Mouse (Mus musculus) left cerebral cortex, adult 2 months (tissue): Measurements from ENCODE around the gene Adgrb2. TPM values are rescaled to one million over a fixed set of nuclear protein-coding genes. Genes with fewer than 3 reads are reported as not detected.

Experiments used
- DNase-seq, 2 experiments: peaks; one replicate each; pipeline ENCODE4 v3.0.0; 2021 to 2022; ENCODE audit warnings: low spot score in 2 of 2, mixed read lengths in 1 of 2; ENCODE audit errors: extremely low spot score in 1 of 2
- H3K27ac ChIP-seq: fragments of 200-600 bp; 2 replicates; pipeline ENCODE4 v1.8.1; 2022
- H3K4me3 ChIP-seq: fragments of 200-600 bp; 2 replicates; pipeline ENCODE4 v1.8.1; 2022
- CTCF ChIP-seq: fragments of 200-600 bp; IDR thresholded peaks from 2 replicates; pipeline ENCODE4 v1.8.1; 2022; ENCODE audit warnings: antibody characterized with exemption, mild to moderate bottlenecking, moderate library complexity
- intact Hi-C: fragments of 180-260 bp; cut with DNase I; formaldehyde crosslinking; loops from one replicate; pipeline ENCODE4 v1.15.1; 2025
- total RNA-seq, 2 experiments: library from RNA; stranded (reverse); gene quantifications; 2 replicates each; pipeline ENCODE4 v1.2.3; 2021

Gene Adgrb2
- total RNA-seq, 2 experiments from 2014 or later = 422 to 424 TPM

- no peak for TF ChIP-seq CTCF
- peak overlapping the region; percentile 85 for H3K27ac ChIP-seq
- no peak overlapping the region for H3K4me3 ChIP-seq
- intact Hi-C loops = loop anchor here (1.0 to 2.0 kb wide), 2 partner anchors 15 to 28 kb away; partner anchors contain the start of gene Adgrb2
- peak; percentile 77 to 86 for DNase-seq
Measured at GRCm38 (mm10) chr4:130013111-130013510, 28.4 kb downstream of the Adgrb2 start.

DNA sequence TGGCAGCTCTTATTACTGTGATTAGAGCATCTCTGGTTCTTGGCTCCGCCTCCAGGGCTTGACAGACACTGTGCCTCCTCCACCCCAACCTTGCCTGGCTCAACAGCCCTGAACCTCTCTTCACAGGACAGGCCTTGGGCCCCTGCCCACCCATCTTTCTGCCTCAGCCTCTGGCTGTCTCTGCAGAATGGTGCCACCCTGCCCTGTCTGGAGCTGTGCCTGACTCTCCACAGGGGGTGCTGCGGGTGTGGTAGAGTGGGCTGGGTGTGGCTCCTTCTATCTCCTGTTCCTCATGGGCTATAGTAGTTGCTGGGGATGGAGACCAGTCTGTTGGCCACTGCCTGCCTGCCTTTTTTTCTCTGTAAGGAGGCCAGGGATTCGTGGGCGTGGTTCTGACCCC, 31.3 kb downstream of the Adgrb2 start:
- H3K4me3 ChIP-seq = no peak overlapping the region
- no peak; the same call in 1 of the 2 replicates for TF ChIP-seq CTCF
- intact Hi-C loops = no loop called here
- no peak for DNase-seq
- peak overlapping the region; percentile 41; the same call in 1 of the 2 replicates for H3K27ac ChIP-seq

- DNase-seq = no peak
- H3K27ac ChIP-seq = no peak overlapping the region
Measured at GRCm38 (mm10) chr4:130017036-130017674, 32.5 kb downstream of the Adgrb2 start.

DNA sequence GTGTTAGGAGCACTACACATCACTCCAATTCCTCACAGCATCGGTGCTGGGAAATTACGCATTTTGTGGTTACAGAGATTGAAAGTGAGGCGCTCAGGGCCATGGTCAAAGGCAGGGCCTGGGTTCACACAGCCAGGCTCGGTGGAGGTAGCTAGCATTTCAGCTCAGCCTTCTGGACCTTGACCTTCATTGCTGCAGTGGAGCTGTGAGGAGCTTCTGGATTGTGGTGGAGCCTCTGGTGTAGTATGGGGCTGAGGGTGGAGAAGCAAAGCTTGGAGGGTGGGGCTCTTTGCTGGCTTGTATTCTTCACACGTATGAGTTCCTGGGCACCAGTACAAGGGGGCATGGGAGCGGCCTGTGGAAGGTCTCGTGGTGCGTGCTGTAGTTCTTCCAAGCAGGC, 38.3 kb downstream of the Adgrb2 start:
- TF ChIP-seq CTCF = no peak
- peak overlapping the region; percentile 83 for H3K27ac ChIP-seq
- H3K4me3 ChIP-seq = no peak overlapping the region
- intact Hi-C loops = no loop called here
- DNase-seq = no peak

More at GRCm38 (mm10) chr4:130017036-130017674, 32.5 kb downstream of the Adgrb2 start:
- intact Hi-C loops = no loop called here
- no peak overlapping the region for H3K4me3 ChIP-seq
- no peak for TF ChIP-seq CTCF

DNA sequence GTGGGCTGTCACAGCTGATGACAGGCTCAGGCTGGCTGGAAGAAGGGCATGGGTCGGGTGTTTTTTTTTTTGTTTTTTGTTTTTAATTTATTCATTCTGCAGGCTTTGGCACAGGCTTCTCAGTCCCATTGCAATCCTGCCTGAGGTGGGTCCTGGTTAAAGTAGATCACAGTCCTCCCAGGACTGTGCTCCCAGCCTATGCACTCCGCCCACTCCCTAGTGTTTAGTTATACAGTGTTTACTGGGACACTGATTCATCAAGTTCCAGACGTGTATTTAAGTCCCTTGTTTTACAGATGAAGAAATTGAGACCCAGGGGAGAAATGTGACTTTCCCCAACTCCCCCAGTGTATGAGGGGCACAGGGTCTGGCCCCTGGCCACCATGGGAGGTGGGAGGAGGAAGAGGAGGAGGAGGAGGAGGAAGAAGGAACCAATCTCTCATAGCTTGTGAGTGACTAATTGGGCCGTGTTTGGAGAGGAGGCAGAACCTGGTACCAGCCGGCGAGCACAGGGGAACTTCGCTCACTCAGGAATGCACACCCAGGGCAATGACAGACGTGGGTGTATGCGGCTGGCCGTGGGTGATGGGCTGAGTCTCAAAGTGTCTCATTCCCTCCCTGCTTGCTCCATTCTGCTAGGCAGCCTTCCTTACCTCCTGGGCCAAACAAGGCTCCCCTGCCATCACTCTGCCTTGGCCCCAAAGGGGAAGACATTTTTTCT, 39.0 kb downstream of the Adgrb2 start:
- TF ChIP-seq CTCF = no peak
- H3K27ac ChIP-seq = peak overlapping the region; percentile 83
- no peak overlapping the region for H3K4me3 ChIP-seq
- intact Hi-C loops = no loop called here
- DNase-seq = peak in 1 of 2 experiments; percentile 71

DNA sequence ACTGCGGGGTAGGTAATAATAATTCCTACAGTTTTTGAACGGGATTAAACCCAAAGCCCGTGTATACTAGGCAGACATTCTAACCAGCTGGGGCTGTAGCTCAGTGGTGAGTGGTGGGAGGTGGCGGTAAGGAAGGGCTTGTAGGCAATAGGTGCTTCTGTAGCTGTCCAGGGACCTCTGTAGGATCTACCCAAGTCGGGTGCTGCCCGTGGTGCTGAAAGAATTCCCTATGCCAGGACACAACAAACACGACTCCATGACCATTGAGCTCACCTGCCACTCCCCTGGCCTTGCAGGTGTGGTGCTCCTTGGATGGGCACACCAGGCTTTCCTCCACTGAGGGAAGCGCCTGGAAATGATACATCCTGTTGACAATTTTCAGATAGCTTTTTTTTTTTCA, 40.9 kb downstream of the Adgrb2 start:
- no peak for TF ChIP-seq CTCF
- no peak for DNase-seq
- no peak overlapping the region for H3K27ac ChIP-seq
- no peak overlapping the region for H3K4me3 ChIP-seq
- intact Hi-C loops = no loop called here

- no peak for TF ChIP-seq CTCF
- Histone ChIP-seq H3K4me3 (no peak overlapping the region), H3K27ac (no peak overlapping the region)
- intact Hi-C loops = no loop called here
- DNase-seq = no peak
Measured at GRCm38 (mm10) chr4:130031146-130031545, 46.5 kb downstream of the Adgrb2 start.

DNA sequence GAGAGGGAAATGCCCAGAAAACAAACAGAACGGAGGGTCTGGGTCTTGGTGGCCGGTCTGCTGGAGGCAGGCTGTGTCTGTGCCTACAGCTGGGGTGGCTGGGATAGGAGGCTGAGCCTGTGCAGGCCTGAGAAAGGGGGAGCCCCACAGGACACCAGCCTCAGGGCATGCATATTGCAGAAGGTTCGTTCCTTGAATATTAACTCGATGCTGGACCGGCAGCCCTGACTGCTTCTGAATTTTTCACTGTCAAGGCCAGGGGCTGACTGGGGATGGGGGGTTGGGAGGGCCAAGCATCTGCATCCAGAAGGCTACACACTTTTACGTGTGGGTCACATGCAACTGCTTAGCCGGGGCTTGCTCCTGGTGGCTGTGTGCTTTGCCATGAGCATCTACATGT, 48.8 kb downstream of the Adgrb2 start:
- Histone ChIP-seq H3K27ac (no peak overlapping the region), H3K4me3 (no peak overlapping the region)
- no peak for TF ChIP-seq CTCF
- no peak for DNase-seq
- intact Hi-C loops = loop anchor here (1.0 kb wide), 1 partner anchor 74 kb away; no protein-coding TSS in a partner anchor

- peak; percentile 78 for TF ChIP-seq CTCF
- peak in 1 of 2 experiments; percentile 64 for DNase-seq
- Histone ChIP-seq H3K4me3 (no peak overlapping the region), H3K27ac (peak overlapping the region; percentile 71; the same call in 1 of the 2 replicates)
- intact Hi-C loops = loop anchor here (1.0 kb wide), 2 partner anchors 51 to 150 kb away; no protein-coding TSS in a partner anchor
Measured at GRCm38 (mm10) chr4:130036112-130036511, 51.4 kb downstream of the Adgrb2 start.

- Histone ChIP-seq H3K27ac (peak overlapping the region; percentile 71), H3K4me3 (no peak overlapping the region)
- peak; percentile 57 to 76 for DNase-seq
- intact Hi-C loops = loop anchor here (1.0 kb wide), 2 partner anchors 51 to 150 kb away; no protein-coding TSS in a partner anchor
- no peak for TF ChIP-seq CTCF
Measured at GRCm38 (mm10) chr4:130036573-130037401, 52.1 kb downstream of the Adgrb2 start.

GRCm38 (mm10) chr4:130039351-130039750, 54.7 kb downstream of the Adgrb2 start:
- no peak for TF ChIP-seq CTCF
- intact Hi-C loops = no loop called here
- Histone ChIP-seq H3K27ac (no peak overlapping the region; the same call in 1 of the 2 replicates), H3K4me3 (no peak overlapping the region)
- no peak for DNase-seq

- intact Hi-C loops = no loop called here
- no peak for TF ChIP-seq CTCF
- DNase-seq = no peak
- Histone ChIP-seq H3K27ac (no peak overlapping the region), H3K4me3 (no peak overlapping the region)
Measured at GRCm38 (mm10) chr4:130041076-130041475, 56.4 kb downstream of the Adgrb2 start.
